Mouse (Mus musculus) thymus, postnatal 4 days (tissue): ENCODE measurements around the gene Cyp8b1.

ENCODE experiments used
- DNase-seq: peaks from one replicate; pipeline ENCODE4 v3.0.0; 2021

Cyp8b1 gene

GRCm38 (mm10) chr9:121916102-121916501 lies at the start of gene Cyp8b1:
Cyp8b1 (minus strand) TSS chr9:121916305.
- DNase-seq, result no peak

GRCm38 (mm10) chr9:121964941-121965340 lies 48.8 kb upstream of the Cyp8b1 start:
- DNase-seq, result no peak

DNA sequence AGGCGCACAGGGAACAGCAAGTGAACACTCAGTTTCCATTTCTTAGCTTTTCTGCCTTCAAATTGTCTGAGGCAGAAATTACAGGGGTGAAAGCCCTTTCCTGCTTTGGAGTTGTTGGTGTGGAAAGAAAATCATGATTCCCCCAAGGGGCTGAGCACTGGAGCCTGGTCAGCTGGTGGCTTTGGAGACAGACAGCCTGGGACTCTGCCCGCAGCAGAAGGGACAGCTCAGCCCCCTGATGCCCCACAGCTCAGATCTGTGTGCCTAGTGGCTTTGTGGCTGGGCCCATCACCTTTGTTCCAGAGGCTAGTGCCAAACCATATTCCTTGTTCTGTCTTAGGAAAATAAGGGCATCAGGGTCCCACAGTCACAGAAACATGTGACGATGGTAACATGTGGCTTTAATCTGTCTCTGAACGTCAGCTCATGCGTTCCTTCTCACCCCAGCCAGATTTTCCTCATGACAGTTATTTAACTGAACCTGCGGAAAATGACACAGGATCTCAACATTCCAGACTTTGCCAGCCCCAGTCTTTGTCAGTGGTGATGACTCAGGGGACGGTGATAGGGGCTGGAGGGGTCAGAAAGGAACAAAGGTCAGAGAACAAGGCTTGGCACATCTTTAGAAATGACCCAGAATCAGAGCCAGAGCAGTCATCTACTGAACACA lies 44.0 kb upstream of the Cyp8b1 start:
- DNase-seq, result no peak

GRCm38 (mm10) chr9:121952596-121952995 lies 36.5 kb upstream of the Cyp8b1 start:
- no peak for DNase-seq

- DNase-seq, result no peak
Observed at GRCm38 (mm10) chr9:121951114-121951423, 35.0 kb upstream of the Cyp8b1 start.

DNA sequence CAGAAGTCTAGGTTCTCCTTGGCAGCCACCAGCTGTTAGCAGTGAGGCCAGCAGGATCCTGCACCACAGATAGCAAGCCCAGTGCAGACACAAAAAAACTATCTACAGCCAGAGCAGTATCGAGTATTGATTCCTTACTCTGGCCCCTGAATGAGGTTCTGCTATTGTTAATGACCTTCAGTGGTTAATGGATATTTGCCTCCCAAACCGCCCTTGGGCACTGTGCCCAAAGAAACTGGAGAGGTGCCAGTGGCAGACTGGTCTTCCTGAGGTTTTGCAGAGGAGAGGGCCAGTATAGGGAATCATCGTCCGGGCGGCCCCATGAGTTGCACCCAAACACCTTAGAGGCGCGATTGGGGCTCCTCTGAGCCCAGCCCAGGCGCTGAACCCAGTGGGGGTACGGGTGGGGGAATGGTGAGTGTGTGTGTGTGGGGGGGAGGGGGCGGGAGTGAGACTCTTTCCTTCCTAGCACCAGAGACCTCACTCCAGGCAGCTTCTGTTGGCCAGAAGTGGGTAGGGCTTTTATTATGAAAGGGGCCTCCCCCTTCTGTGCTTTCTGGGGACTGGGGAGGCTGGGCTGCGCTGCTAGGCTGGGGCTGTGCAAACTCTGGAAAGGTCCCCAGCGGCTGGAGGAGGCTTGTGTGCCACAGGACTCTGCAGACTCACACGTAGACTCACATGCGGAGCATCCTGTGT lies 34.5 kb upstream of the Cyp8b1 start, which contains the start of gene Fam198a:
TSS of gene Fam198a (plus strand) at position 571 of the 696 bp plus-strand sequence.
- peak; percentile 17 for DNase-seq

GRCm38 (mm10) chr9:121948431-121948830 lies 32.3 kb upstream of the Cyp8b1 start:
- DNase-seq, result no peak

DNA sequence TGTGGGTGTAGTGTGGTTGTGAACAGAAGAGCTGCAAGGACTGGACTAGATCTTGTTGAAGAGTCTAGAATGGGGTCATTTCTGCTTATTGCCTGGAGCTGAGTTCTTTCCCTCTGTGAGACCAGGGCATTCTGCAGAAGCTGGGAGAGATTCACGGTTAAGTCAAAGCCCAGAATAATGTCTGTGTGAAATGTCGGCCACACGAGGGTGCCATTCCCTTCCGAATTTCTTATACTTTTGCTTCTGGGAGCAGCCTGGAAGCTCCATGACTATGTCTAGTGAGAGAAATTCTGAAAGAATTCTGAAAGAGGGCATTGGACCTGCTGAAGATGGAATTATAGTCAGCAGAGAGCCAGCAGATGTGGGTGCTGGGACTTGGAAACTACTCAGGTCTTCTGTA lies 31.7 kb upstream of the Cyp8b1 start:
- peak; percentile 50 for DNase-seq

DNA sequence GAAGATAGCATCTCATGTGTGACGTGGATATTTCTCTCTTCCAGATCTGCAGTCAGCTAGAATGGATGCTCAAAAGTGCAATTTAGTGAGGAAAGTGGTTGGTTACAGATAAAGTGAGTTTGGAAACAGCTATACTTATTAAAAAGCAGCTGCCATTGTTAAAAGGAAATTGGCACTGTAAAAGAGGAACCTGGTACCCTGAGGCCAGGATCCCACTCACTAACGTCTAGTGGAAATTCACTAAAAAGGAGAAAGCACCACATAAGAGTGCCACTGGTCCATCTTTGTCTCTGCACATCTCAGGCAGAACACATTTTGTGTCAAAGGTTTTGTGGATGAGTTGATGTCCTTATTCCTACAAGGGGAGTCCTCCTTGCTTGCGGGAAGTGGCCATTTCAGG lies 27.5 kb upstream of the Cyp8b1 start:
- no peak for DNase-seq

GRCm38 (mm10) chr9:121943005-121943404 lies 26.9 kb upstream of the Cyp8b1 start:
- no peak for DNase-seq

- DNase-seq, result peak; percentile 18
Observed at GRCm38 (mm10) chr9:121937944-121938355, 21.8 kb upstream of the Cyp8b1 start.

GRCm38 (mm10) chr9:121937451-121937864 lies 21.4 kb upstream of the Cyp8b1 start:
- DNase-seq, result peak; percentile 64

DNA sequence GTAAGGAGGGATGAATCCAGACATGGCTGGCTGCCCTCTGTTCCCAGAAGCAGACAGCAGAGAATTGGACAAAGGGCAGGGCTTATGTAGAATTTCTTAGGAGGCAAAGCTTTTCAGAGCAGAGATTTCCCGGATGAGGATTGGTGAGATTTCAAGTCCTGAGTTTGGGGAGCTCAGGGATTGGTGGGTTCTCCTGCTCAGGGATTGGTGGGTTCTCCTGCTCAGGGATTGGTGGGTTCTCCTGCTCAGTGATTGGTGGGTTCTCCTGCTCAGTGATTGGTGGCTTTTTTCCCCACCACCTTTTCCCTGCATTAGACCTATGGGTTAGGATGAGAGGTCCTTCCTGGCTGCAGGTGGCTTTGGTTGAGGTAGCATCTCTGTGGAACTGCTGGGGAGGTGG lies 20.8 kb upstream of the Cyp8b1 start:
- no peak for DNase-seq

DNA sequence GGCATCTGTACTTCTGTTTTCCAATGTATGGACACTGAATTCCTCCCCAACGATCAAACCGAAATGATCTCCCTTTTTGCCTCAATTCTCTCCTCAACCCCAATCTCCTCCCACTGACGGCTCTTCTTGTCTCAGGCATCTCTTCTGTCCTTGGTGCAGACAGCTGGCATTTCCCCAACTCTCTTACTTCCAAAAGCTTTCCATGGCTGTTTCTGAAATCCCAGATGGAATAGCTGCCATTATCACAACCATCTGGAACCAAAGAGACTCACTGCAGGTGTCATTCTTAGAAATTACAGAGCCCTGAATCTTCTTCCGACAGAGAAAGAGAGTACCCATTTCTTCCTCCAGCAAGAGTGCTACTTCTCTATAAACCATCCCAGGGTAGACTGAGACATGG lies 18.8 kb upstream of the Cyp8b1 start:
- DNase-seq, result no peak

- DNase-seq, result peak; percentile 78
Observed at GRCm38 (mm10) chr9:121928498-121928897, 12.4 kb upstream of the Cyp8b1 start.

- no peak for DNase-seq
Observed at GRCm38 (mm10) chr9:121927721-121928120, 11.6 kb upstream of the Cyp8b1 start.

- DNase-seq, result no peak
Observed at GRCm38 (mm10) chr9:121926634-121927405, 10.7 kb upstream of the Cyp8b1 start.

GRCm38 (mm10) chr9:121925959-121926358 lies 9.9 kb upstream of the Cyp8b1 start:
- no peak for DNase-seq

GRCm38 (mm10) chr9:121924901-121925560 lies 8.9 kb upstream of the Cyp8b1 start:
- no peak for DNase-seq

GRCm38 (mm10) chr9:121923906-121924305 lies 7.8 kb upstream of the Cyp8b1 start:
- no peak for DNase-seq

- DNase-seq, result no peak
Observed at GRCm38 (mm10) chr9:121923443-121923842, 7.3 kb upstream of the Cyp8b1 start.

- DNase-seq, result no peak
Observed at GRCm38 (mm10) chr9:121919027-121919501, 3.0 kb upstream of the Cyp8b1 start.

GRCm38 (mm10) chr9:121915056-121915455 lies 1.0 kb downstream of the Cyp8b1 start:
- no peak for DNase-seq
